ENCODE assay signal across 16 mouse cellular contexts in genomic region chr4:89391463-89392308, GRCm38 (mm10).
"Had no signal": no experiment of that assay in that cellular context is flagged by ENCODE, and none has a peak within 500 bp of the region (broad histone marks: within the 10 kb centered on the region; RNA-seq: fewer than 3 reads in every experiment).

No protein-coding gene starts in this region.

- H3K36me3 ChIP-seq: lung, embryonic 15.5 days; midbrain, embryonic 13.5 days; midbrain, embryonic 15.5 days; neural tube, embryonic 12.5 days; stomach, embryonic 15.5 days had no signal

- H3K4me1 ChIP-seq: lung, embryonic 15.5 days; midbrain, embryonic 13.5 days; midbrain, embryonic 15.5 days; neural tube, embryonic 12.5 days had no signal

- H3K9ac ChIP-seq: lung, embryonic 15.5 days; midbrain, embryonic 13.5 days; midbrain, embryonic 15.5 days; neural tube, embryonic 12.5 days; stomach, embryonic 15.5 days had no signal

- H3K27me3 ChIP-seq: lung, embryonic 15.5 days; midbrain, embryonic 13.5 days; midbrain, embryonic 15.5 days; neural tube, embryonic 12.5 days; stomach, embryonic 15.5 days had no signal

- DNase-seq: lung, adult 2 months; lung, postnatal 14 days; lung, postnatal 36 days; right cerebral cortex, postnatal 14 days; thymus, adult 2 months; thymus, postnatal 25 days; thymus, postnatal 4 days had no signal

- H3K9me3 ChIP-seq: lung, embryonic 15.5 days; megakaryocyte, embryonic 14.5 days; midbrain, embryonic 13.5 days; midbrain, embryonic 15.5 days; neural tube, embryonic 12.5 days; stomach, embryonic 15.5 days had no signal

- H3K4me2 ChIP-seq: lung, embryonic 15.5 days; midbrain, embryonic 11.5 days; midbrain, embryonic 13.5 days; midbrain, embryonic 15.5 days; neural tube, embryonic 12.5 days; stomach, embryonic 15.5 days had no signal

- H3K4me3 ChIP-seq: lung, embryonic 15.5 days; megakaryocyte, embryonic 14.5 days; midbrain, embryonic 13.5 days; midbrain, embryonic 15.5 days; neural tube, embryonic 12.5 days; stomach, embryonic 15.5 days had no signal

- H3K27ac ChIP-seq: lung, embryonic 15.5 days; macrophage; midbrain, embryonic 13.5 days; midbrain, embryonic 15.5 days; neural tube, embryonic 12.5 days; stomach, embryonic 15.5 days; stomach, postnatal 0 days had no signal
